ENCODE assay signal across 11 mouse cellular contexts in the genomic region with DNA sequence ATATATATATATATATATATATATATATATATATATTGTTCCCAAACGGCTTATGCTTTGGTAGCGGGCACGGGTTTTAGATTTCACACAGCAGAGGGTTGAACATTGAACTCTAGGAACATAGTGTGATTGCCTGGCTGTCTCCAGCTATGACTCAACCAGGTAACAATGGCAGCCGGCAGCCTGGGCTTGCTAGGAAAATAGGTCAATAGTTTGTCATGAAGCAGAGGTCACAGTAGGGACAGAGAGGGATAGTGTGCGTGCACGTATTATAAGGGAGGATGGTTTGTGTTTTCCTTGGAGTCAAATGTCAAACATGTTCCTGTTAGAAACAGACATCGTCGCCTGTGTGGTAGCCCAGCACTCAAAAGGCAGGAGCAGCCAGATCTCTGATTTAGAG.
DNase-seq lines count a peak whose midpoint lies in the region; ATAC-seq and TF ChIP-seq lines count a peak whose summit lies in the region.
"Had no signal": no experiment of that assay in that cellular context is flagged by ENCODE, and none has a peak within 500 bp of the region (broad histone marks: within the 10 kb centered on the region; RNA-seq: fewer than 3 reads in every experiment).

No protein-coding gene starts in this region.

- no peak for TF ChIP-seq CTCF in gastrocnemius, adult 2 months (IDR thresholded peaks at IDR 0.05)
- no peak for TF ChIP-seq CTCF in lung, embryonic 14.5 days (IDR thresholded peaks at IDR 0.05; ENCODE audit: low read depth)

- no peak for ATAC-seq in lung, embryonic 14.5 days (ENCODE audit: insufficient read depth)
- peak; percentile 60 for ATAC-seq in intestine, embryonic 15.5 days
- ATAC-seq in stomach, embryonic 15.5 days (ENCODE audit: insufficient read depth, low FRiP score, low read depth): peak; percentile 72; the same call in 1 of the 2 replicates

- H3K4me3 ChIP-seq in gastrocnemius, adult 2 months: no peak overlapping the region
- no peak overlapping the region for H3K4me3 ChIP-seq in lung, embryonic 14.5 days (ENCODE audit: low read depth, low read length)
- H3K4me3 ChIP-seq in intestine, embryonic 15.5 days (replicated peaks): no peak overlapping the region
- H3K4me3 ChIP-seq in stomach, embryonic 15.5 days (replicated peaks): no peak overlapping the region
- H3K4me3 ChIP-seq: forebrain, embryonic 12.5 days had no signal

- H3K27me3 ChIP-seq in lung, embryonic 14.5 days (ENCODE audit: insufficient read depth, low read length): no peaks in the 10 kb centered on the region
- H3K27me3 ChIP-seq in intestine, embryonic 15.5 days (replicated peaks): no peaks in the 10 kb centered on the region
- no peaks in the 10 kb centered on the region for H3K27me3 ChIP-seq in stomach, embryonic 15.5 days (replicated peaks)
- H3K27me3 ChIP-seq: forebrain, embryonic 12.5 days had no signal

- DNase-seq in gastrocnemius, adult 2 months: no peak
- DNase-seq in gastrocnemius, postnatal 10 days: no peak
- DNase-seq in lung, embryonic 14.5 days: no peak
- DNase-seq in lung, adult 18-20 months: no peak
- no peak for DNase-seq in left cerebral cortex, adult 8-10 months (ENCODE audit: low spot score in 2 of 2)
- DNase-seq in testis, postnatal 10 days (ENCODE audit: low spot score): no peak
- DNase-seq: cerebellum, postnatal 25 days; thymus, postnatal 36 days had no signal

- no peaks in the 10 kb centered on the region for H3K36me3 ChIP-seq in lung, embryonic 14.5 days (ENCODE audit: insufficient read depth)
- H3K36me3 ChIP-seq in intestine, embryonic 15.5 days: no peaks in the 10 kb centered on the region
- no peaks in the 10 kb centered on the region for H3K36me3 ChIP-seq in stomach, embryonic 15.5 days
- H3K36me3 ChIP-seq: forebrain, embryonic 12.5 days had no signal

- H3K4me2 ChIP-seq in lung, embryonic 14.5 days: no peak overlapping the region
- no peak overlapping the region for H3K4me2 ChIP-seq in intestine, embryonic 15.5 days (replicated peaks)
- H3K4me2 ChIP-seq in stomach, embryonic 15.5 days: no peak overlapping the region
- H3K4me2 ChIP-seq: forebrain, embryonic 12.5 days had no signal

- intact Hi-C loops in gastrocnemius, adult 2 months (cut with DNase I): loop anchor here (5.0 kb wide), 1 partner anchor 60 kb away; a partner anchor contains a TSS

- H3K9me3 ChIP-seq in lung, embryonic 14.5 days (ENCODE audit: low read depth, low read length): no peaks in the 10 kb centered on the region
- H3K9me3 ChIP-seq in intestine, embryonic 15.5 days: no peaks in the 10 kb centered on the region
- H3K9me3 ChIP-seq in stomach, embryonic 15.5 days: no peaks in the 10 kb centered on the region
- H3K9me3 ChIP-seq: forebrain, embryonic 12.5 days had no signal

- WGBS in lung, embryonic 14.5 days: 22% methylated on average over 8 of the region's 8 CpGs
- WGBS in intestine, embryonic 15.5 days: 27% methylated on average over 8 of the region's 8 CpGs
- WGBS in stomach, embryonic 15.5 days: 33% methylated on average over 8 of the region's 8 CpGs

- H3K27ac ChIP-seq in gastrocnemius, adult 2 months: peak overlapping the region; percentile 56
- peak overlapping the region; percentile 46; the same call in 1 of the 2 replicates for H3K27ac ChIP-seq in lung, embryonic 14.5 days (ENCODE audit: low read depth)
- H3K27ac ChIP-seq in intestine, embryonic 15.5 days: no peak overlapping the region
- 0 out of 2 replicates have a peak overlapping the region, but pooled peaks have one; percentile 28 for H3K27ac ChIP-seq in stomach, embryonic 15.5 days
- H3K27ac ChIP-seq: forebrain, embryonic 12.5 days had no signal

- H3K4me1 ChIP-seq in lung, embryonic 14.5 days (ENCODE audit: insufficient read depth): peaks cover 14% of the 10 kb centered on the region
- H3K4me1 ChIP-seq in intestine, embryonic 15.5 days (replicated peaks): no peaks in the 10 kb centered on the region
- peaks cover 8% of the 10 kb centered on the region; the same call in 1 of the 2 replicates for H3K4me1 ChIP-seq in stomach, embryonic 15.5 days

- no peak overlapping the region for H3K9ac ChIP-seq in lung, embryonic 14.5 days
- H3K9ac ChIP-seq in intestine, embryonic 15.5 days: no peak overlapping the region
- H3K9ac ChIP-seq in stomach, embryonic 15.5 days: no peak overlapping the region
- H3K9ac ChIP-seq: forebrain, embryonic 12.5 days had no signal
